Mouse (Mus musculus): ENCODE measurements around the gene Arid4a.

GRCm38 (mm10) chr12:70975406-70975805 is 40.4 kb upstream of the Arid4a start:
- no peak for TF ChIP-seq CTCF (IDR thresholded peaks at IDR 0.05)
- TF ChIP-seq EP300 (IDR thresholded peaks at IDR 0.05), result no peak

All from lung, postnatal 0 days (tissue).